Mouse (Mus musculus) CH12.LX (cell line): ENCODE data around the gene Babam1.

Experiments
- CTCF ChIP-seq, 2 experiments: IDR thresholded peaks in 1 of 2; conservative IDR thresholded peaks in 1 of 2; 2 replicates each; pipeline ENCODE4 v1.5.1; 2011 to 2012; ENCODE audit warnings: low read depth in 2 of 2, low read length in 2 of 2, improper control_type of control experiment in 1 of 2, inconsistent platforms in 1 of 2, mild to moderate bottlenecking in 1 of 2, moderate library complexity in 1 of 2
- MAX ChIP-seq: IDR thresholded peaks from 2 replicates; pipeline ENCODE4 v1.6.1; 2011; ENCODE audit warnings: low read length, improper control_type of control experiment
- MYC ChIP-seq: IDR thresholded peaks from 2 replicates; pipeline ENCODE4 v1.6.1; 2011; ENCODE audit warnings: low read depth, mild to moderate bottlenecking, improper control_type of control experiment, low read length
- PAX5 ChIP-seq: IDR thresholded peaks from 2 replicates; pipeline ENCODE4 v1.6.1; 2012; ENCODE audit warnings: low read length, inconsistent platforms, mixed read lengths
- POLR2A ChIP-seq: IDR thresholded peaks from 2 replicates; pipeline ENCODE4 v1.6.1; 2011; ENCODE audit warnings: low read depth, mild to moderate bottlenecking, improper control_type of control experiment, low read length
- TCF12 ChIP-seq: IDR thresholded peaks from 2 replicates; pipeline ENCODE4 v1.6.1; 2014; ENCODE audit warnings: low read depth, mild to moderate bottlenecking, inconsistent platforms, low read length, improper control_type of control experiment
- ZC3H11A ChIP-seq: IDR thresholded peaks from 2 replicates; pipeline ENCODE4 v1.6.1; 2012; ENCODE audit warnings: low read depth, mild to moderate bottlenecking, inconsistent platforms, low read length, improper control_type of control experiment

DNA sequence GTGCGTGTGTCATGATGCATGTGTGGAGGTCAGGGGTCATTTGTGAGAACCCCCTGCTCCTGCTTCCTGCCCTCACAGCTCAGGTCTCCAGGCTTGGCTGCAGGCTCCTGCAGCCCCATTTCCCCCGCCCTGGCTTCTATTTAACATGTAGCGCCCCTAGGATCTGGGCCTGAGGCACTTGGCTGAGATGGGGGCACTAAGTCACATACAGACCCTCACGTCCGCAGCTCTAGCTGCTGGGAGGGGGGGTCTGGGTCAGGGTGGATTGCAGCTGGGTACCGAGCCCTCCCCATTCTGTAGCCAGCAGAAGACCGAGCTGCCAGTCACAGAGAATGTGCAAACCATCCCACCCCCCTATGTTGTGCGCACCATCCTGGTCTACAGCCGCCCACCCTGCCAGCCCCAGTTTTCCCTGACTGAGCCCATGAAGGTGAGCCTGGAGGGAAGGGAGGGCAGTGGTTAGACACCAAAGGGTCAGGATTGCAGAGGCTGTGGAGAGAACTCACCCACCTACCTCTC, 5.8 kb downstream of the Babam1 start:
- no peak for TF ChIP-seq POLR2A
- no peak for TF ChIP-seq PAX5
- TF ChIP-seq MYC, result no peak
- no peak for TF ChIP-seq ZC3H11A
- TF ChIP-seq MAX, result no peak
- TF ChIP-seq CTCF (conservative IDR thresholded peaks at IDR 0.05 in 1 of 2, IDR thresholded peaks at IDR 0.05 in 1 of 2; ENCODE audit: low read depth in 2 of 2, low read length in 2 of 2), result no peak
- TF ChIP-seq TCF12, result no peak
